Mouse (Mus musculus): ENCODE measurements around the gene Rnd2. TPM values are rescaled to one million over a fixed set of nuclear protein-coding genes. Genes with fewer than 3 reads are reported as not detected.
"Not testable (repeated sequence)": the region's sequence is repeated elsewhere in the genome, so short reads cannot be mapped to it uniquely, and the experiment has no call there.

Gene Rnd2
- total RNA-seq, 2 experiments from 2014 or later: 2.5 to 4.2 TPM

- peak; percentile 16 for DNase-seq (ENCODE audit: low spot score)
Observed at GRCm38 (mm10) chr11:101468263-101468688, 3.5 kb downstream of the Rnd2 start.

DNA sequence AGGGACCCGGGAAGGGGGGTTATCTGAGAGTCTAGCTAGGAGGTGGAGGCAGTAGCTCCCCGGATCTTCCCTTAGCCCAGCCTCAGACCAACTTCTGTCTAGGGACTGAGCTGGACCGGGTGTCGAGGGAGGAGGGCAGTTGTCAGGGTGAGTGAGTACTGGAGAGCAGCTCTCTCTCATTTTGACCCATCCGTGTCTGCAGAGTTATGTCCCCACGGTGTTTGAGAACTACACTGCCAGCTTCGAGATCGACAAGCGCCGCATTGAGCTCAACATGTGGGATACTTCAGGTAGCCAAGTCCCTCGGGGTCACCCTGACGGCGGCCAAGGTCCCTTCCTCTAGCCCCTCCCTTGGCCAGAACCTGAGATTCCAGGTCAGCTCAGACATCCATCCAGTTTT is 3.9 kb downstream of the Rnd2 start:
- no peak for DNase-seq (ENCODE audit: low spot score)

- no peak for DNase-seq (ENCODE audit: low spot score)
Observed at GRCm38 (mm10) chr11:101469155-101469554, 4.4 kb downstream of the Rnd2 start.

GRCm38 (mm10) chr11:101470206-101470605 is 5.4 kb downstream of the Rnd2 start:
- no peak for DNase-seq (ENCODE audit: low spot score)

- DNase-seq (ENCODE audit: low spot score): no peak
Observed at GRCm38 (mm10) chr11:101471926-101472325, 7.1 kb downstream of the Rnd2 start.

DNA sequence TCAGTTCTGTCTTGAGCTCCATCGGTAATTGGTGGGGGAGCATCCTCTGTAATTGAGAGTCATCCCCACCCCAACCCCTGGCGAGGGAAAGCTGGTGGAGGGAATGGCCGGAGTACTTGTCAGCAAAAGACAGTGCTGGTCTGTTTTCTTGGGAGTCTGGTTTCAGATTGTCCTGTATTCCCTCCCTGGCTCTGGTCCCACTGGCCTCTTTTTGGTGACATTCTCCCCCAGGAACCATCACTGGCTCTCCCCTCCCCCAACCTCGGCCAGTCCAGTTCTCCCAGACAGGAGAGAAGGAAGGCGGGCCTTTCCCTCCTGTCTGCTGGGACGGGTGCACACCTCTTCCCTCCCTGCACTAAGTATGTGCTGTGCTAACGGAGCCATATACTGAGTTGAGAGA is 7.5 kb downstream of the Rnd2 start:
- no peak for DNase-seq (ENCODE audit: low spot score)

GRCm38 (mm10) chr11:101473686-101474085 is 8.9 kb downstream of the Rnd2 start:
- not testable (repeated sequence) for DNase-seq (ENCODE audit: low spot score)

- no peak for DNase-seq (ENCODE audit: low spot score)
Observed at GRCm38 (mm10) chr11:101474298-101474697, 9.5 kb downstream of the Rnd2 start.

DNA sequence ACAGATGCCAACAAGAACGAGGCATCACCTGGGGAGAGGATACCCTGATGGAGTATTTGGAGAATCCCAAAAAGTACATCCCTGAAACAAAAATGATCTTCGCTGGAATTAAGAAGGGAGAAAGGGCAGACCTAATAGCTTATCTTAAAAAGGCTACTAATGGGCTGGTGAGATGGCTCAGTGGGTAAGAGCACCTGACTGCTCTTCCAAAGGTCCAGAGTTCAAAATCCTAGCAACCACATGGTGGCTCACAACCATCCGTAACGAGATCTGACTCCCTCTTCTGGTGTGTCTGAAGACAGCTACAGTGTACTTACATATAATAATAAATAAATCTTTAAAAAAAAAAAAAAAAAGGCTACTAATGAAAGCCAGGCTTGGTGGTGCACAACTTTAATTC is 11.6 kb downstream of the Rnd2 start:
- DNase-seq (ENCODE audit: low spot score): not testable (repeated sequence)

DNA sequence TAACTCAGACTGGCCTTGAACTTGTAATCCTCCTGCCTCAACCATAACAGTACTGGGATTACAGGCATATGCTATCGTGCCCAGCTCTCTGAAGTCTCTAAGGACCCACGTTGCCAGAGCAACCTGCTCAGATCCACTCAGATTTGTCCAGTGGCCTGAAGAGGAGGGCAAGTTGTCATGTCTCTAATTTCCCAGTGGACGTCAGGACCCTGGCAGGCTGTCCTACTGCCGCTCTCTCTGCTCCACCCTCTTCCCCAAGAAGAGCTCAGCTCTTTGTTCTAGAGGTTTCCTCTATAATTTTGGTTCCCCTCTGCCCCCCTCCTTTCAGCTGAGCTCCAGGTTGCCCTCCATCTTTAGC is 12.4 kb downstream of the Rnd2 start:
- DNase-seq (ENCODE audit: low spot score): no peak

GRCm38 (mm10) chr11:101477552-101478211 is 12.9 kb downstream of the Rnd2 start:
- DNase-seq (ENCODE audit: low spot score): no peak

DNA sequence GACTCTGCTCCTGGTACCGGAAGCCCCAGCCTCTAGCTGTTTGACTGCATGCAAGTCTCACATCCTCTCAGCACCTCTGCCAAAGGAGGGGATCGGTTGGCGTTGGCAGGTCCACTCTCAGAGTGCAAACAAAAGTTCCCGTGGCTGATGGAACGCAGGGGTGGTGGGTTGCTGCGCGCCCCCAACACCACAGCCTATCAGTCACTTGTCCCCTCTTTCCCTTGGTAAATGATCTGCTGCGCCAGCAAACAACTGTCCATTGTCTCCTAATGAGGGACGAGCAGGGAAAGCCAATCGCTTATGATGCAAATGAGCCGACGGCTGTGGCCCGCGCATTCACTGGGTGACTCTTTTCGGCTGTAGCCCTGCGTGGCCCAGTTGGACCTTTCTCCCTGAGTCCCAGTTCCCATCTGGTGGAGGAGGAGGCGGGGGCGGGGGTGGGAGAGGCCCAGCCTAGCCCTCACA is 14.4 kb downstream of the Rnd2 start:
- no peak for DNase-seq (ENCODE audit: low spot score)

DNA sequence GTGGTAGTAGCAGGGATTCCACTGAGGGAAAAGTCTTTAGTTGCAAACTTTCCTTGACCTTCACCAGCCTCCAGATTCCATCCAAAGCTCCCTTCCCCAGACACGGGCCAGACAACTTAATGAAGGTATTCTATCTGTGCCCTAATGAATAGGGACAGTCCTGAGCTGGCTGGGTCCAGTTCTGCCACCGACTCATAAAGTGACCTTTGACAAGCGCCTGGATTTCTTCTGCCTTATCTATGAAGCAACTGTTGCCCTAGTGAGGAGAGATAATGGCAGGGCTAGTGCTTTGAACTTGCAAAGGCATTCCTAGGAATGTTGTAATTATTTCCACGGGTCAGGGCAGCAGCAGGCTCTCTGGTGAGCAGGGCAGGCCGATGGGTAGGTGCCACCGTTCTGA is 16.1 kb downstream of the Rnd2 start:
- DNase-seq (ENCODE audit: low spot score): no peak

DNA sequence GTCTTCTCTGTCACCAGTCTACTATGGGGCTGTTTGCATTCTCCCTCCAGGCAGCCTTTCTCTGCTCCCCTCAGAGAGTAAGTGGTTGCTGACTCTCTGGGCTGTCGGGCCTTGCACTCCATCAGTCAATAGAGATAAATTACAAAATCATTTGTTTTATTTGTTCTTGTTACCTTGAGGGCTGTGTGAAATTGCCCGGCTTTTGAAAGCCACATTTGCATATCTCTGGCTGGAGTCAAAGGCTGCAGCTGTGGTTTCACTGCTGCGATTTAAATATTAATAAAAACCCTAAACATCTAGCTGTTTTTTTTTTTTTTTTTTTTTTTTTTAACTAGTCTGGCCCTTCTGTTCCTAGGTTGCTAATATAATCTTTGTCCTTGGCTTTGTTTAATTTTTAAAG is 19.0 kb downstream of the Rnd2 start:
- no peak for DNase-seq (ENCODE audit: low spot score)

DNA sequence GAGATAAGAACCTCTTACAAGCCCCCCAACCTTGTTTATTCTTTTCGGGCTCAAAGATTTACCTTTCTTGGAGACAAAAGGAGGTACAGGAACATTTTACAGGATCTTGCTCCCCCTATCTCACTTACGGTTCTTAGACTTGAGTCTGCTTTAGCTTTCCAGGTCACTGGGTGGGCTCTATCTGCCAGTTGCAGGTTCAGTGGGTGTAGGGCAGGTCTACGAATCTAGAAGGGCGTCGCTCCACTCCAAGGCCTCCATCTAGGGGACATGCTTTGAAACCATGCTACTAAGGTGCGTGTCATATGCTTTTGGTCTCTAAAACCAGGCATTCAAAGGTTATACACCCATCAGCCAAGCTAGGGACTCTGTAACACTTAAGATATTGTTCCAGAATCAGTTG is 19.4 kb downstream of the Rnd2 start:
- no peak for DNase-seq (ENCODE audit: low spot score)

DNA sequence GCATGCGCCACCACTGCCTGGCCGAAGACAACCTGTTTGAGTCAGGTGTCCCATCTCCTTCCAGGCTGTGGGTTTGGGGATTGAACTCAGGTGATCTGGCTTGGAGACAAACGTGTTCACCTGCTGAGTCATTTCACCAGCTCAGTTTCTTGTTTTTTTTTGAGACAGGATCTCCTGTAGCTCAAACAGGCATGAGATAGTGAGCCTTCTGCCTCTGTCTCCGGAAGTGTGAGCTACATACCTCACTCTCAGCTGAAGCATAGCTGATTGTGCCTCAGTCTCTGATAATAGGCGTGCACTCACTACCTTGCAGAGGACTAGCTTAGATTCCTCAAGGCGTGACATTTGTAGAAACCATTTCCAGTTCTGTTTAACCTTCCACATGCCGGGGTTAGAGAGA is 20.0 kb downstream of the Rnd2 start:
- no peak for DNase-seq (ENCODE audit: low spot score)

GRCm38 (mm10) chr11:101485509-101486028 is 20.8 kb downstream of the Rnd2 start:
- no peak for DNase-seq (ENCODE audit: low spot score)

DNA sequence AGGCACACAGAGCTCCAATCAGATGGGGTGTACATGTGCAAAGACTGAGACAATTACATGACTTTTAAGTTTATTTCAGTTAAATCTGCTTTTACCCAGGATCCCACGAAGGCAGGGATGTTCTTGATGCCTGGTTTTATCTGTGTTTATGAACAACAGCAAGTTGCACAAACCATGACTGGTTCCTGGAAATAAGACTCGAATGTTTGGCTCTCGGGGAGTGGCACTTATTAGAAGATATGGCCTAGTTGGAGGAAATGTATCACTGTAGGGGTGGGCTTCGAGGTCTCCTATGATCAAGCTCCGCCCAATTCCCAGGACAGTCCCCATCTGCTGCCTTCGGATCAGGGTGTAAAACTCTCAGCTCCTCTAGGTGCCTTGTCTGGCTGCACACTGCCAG is 21.3 kb downstream of the Rnd2 start:
- no peak for DNase-seq (ENCODE audit: low spot score)

DNA sequence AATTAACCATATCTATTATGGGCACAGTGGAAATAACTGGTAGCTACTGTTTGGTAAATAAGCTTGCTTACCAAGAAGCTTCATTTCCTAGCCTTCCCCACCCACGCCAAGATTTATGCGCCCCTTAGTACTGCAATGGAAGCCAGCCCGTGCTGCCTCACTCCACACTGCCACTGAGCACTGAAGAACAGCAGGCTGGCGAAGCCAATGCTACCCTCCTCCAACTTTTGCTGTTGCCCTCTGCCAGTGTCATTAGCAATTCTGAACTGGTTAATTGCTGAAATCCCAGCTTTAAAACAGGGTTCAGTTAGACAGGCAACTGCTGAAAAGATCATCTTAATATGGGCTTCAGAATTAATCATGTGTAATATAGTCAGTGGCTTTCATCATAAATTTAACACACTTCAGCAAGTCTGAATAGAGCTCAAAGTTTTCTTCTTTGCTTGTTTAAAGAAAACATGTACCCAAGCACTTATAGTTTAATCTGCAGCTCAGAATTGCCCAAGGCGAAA is 41.5 kb downstream of the Rnd2 start:
- DNase-seq (ENCODE audit: low spot score): no peak

DNA sequence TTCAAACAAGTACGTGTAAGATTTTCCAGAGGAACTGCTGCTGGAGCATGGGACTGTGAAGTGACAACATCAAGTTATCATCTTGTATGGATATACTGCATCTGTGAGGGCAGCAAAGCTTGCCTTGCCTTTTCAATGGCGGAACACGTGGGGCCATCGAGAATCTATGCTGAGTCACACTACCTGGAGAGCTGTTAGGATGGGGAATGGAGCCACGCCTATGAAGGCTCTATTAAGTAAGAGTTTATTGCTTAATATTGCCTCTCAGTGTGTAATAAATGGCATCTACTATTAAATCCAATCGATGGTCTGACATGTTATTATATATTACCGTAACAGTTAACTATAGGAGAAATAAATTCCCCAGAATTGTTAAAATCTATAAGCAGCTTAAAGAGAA is 42.3 kb downstream of the Rnd2 start:
- DNase-seq (ENCODE audit: low spot score): no peak

DNA sequence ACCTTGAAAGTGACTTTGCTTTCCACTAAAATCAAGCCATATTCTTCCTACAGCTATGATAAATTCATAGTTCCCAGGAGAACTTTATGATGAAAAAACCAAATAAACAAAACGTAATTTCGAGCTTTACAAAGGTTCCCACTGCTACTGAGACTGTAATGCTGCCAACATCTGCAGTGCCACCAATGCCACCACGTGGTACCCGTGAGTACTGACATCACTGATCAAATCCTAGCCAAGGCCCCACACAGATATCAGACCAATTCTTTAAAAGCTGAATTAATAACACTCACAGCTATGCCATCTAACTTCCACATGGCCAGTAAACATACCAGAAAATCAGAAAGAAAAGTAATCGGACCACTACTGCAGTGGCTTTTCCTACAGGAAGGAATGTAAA is 54.1 kb downstream of the Rnd2 start:
- DNase-seq (ENCODE audit: low spot score): no peak

- no peak for DNase-seq (ENCODE audit: low spot score)
Observed at GRCm38 (mm10) chr11:101519364-101519763, 54.6 kb downstream of the Rnd2 start.
